Mouse (Mus musculus) C2C12 (cell line): ENCODE data around the gene Dusp19. TPM values are rescaled to one million over a fixed set of nuclear protein-coding genes. Genes with fewer than 3 reads are reported as not detected.

Source experiments
- H3K27me3 ChIP-seq: one replicate; pipeline ENCODE4 v1.6.1; 2011; ENCODE audit not compliant: control insufficient read depth, insufficient read depth, insufficient read length
- H3K36me3 ChIP-seq: one replicate; pipeline ENCODE4 v1.6.1; 2011; ENCODE audit not compliant: control insufficient read depth, insufficient read depth
- H3K4me3 ChIP-seq: one replicate; pipeline ENCODE4 v1.5.1; 2011; ENCODE audit warnings: mild to moderate bottlenecking, control low read depth; ENCODE audit not compliant: poor library complexity, insufficient read depth, severe bottlenecking
- H3K79me2 ChIP-seq: one replicate; pipeline ENCODE4 v1.6.1; 2011; ENCODE audit not compliant: control insufficient read depth, insufficient read depth
- H3K79me3 ChIP-seq: one replicate; pipeline ENCODE4 v1.6.1; 2011; ENCODE audit warnings: low read depth, control low read depth
- H3ac ChIP-seq: one replicate; pipeline ENCODE3; 2011; ENCODE audit warnings: low read depth; ENCODE audit not compliant: control insufficient read depth, insufficient read length
- CEBPB ChIP-seq: IDR thresholded peaks from one replicate; pipeline ENCODE4 v1.6.1; 2011; ENCODE audit warnings: low read depth, mild to moderate bottlenecking, control low read depth, moderate library complexity
- CTCF ChIP-seq: IDR thresholded peaks from one replicate; pipeline ENCODE4 v1.5.1; 2011; ENCODE audit not compliant: control insufficient read depth, insufficient read depth, insufficient read length
- FOSL1 ChIP-seq: IDR thresholded peaks from one replicate; pipeline ENCODE4 v1.8.0; 2011; ENCODE audit warnings: mild to moderate bottlenecking, low read length; ENCODE audit not compliant: poor library complexity, insufficient read depth, severe bottlenecking
- MAX ChIP-seq: IDR thresholded peaks from one replicate; pipeline ENCODE4 v1.6.1; 2011; ENCODE audit warnings: mild to moderate bottlenecking, control low read depth
- MYOD1 ChIP-seq: IDR thresholded peaks from one replicate; pipeline ENCODE4 v1.6.1; 2011; ENCODE audit warnings: low read depth; ENCODE audit not compliant: control insufficient read depth, insufficient read length
- MYOG ChIP-seq: IDR thresholded peaks from one replicate; pipeline ENCODE4 v1.6.1; 2011; ENCODE audit not compliant: control insufficient read depth, insufficient read length; ENCODE audit errors: extremely low read depth
- USF1 ChIP-seq: IDR thresholded peaks from one replicate; pipeline ENCODE4 v1.6.1; 2011; ENCODE audit warnings: low read depth, mild to moderate bottlenecking, control low read depth, moderate library complexity
- long read RNA-seq, 2 experiments: library from polyadenylated mRNA; unstranded; transcript quantifications; one replicate each; pipeline ENCODE4 v2.0.0; 2019 to 2020
- polyA plus RNA-seq: library from polyadenylated mRNA; unstranded; fragments of >200 nt; fragmentation: generic; extraction: Trizol; gene quantifications from one replicate; pipeline ENCODE4 v1.2.1, GENCODE M21; 2012; ENCODE audit warnings: missing spikeins

Dusp19 gene
- polyA plus RNA-seq, result 4.8 TPM
- long read RNA-seq, experiment 1, transcript Dusp19-201 (4 exons, 1,632 nt), result major isoform, 6 of 11 reads
- long read RNA-seq, experiment 1, partial matches to known transcripts, result 0 of 11 reads
- long read RNA-seq, experiment 1, other reads (novel, unspliced or antisense), result 2 of 11 reads
- long read RNA-seq, experiment 2, partial matches to known transcripts, result 1 of 8 reads
- long read RNA-seq, experiment 2, other reads (novel, unspliced or antisense), result 2 of 8 reads

GRCm38 (mm10) chr2:80616854-80617737 is at the start of gene Dusp19, which contains the start of gene Nup35:
Gene Dusp19, plus strand, starts transcription at chr2:80617045.
Gene Nup35, plus strand, starts transcription at chr2:80617236.
- Histone ChIP-seq H3ac (peak within 1 kb of the TSS; percentile 63), H3K4me3 (peak within 1 kb of the TSS; percentile 43), H3K79me3 (no peaks in the 10 kb centered on the region), H3K36me3 (no peaks in the 10 kb centered on the region), H3K79me2 (no peaks in the 10 kb centered on the region), H3K27me3 (no peaks in the 10 kb centered on the region)
- no peak for TF ChIP-seq MAX
- no peak for TF ChIP-seq CTCF
- no peak for TF ChIP-seq USF1
- TF ChIP-seq CEBPB, result no peak
- no peak for TF ChIP-seq MYOD1
- TF ChIP-seq FOSL1, result no peak
- TF ChIP-seq MYOG, result no peak

- no peak overlapping the region for H3ac ChIP-seq
- TF ChIP-seq CEBPB (no peak), CTCF (no peak), MYOD1 (no peak), MAX (no peak), FOSL1 (no peak), MYOG (no peak), USF1 (no peak)
- H3K79me2 ChIP-seq, result peaks cover 92% of the 10 kb centered on the region
- H3K36me3 ChIP-seq, result peaks cover 6% of the 10 kb centered on the region
- no peaks in the 10 kb centered on the region for H3K27me3 ChIP-seq
- H3K4me3 ChIP-seq, result no peak overlapping the region
- H3K79me3 ChIP-seq, result peaks cover 50% of the 10 kb centered on the region
Measured at GRCm38 (mm10) chr2:80567411-80567810, 49.4 kb upstream of the Dusp19 start.

DNA sequence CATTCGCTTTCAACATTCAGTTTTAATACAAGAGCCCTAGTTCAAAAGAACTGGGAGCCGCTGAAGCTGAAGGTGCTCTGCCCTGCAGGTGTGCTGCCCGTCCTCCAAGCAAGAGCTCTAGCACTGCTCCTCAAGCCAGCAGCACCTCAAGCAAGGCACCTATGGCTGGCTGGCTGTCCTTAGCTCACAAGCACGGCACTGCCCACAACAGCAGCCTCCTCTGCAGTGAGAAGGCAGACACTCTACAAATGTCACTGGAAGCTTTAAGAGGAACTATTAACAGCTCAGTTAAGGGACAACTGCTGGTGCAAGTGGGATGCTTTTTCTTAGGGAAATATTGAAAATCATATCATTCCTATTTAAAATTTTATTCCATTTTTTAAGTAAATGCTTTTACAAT is 46.2 kb upstream of the Dusp19 start:
- Histone ChIP-seq H3K36me3 (peaks cover 6% of the 10 kb centered on the region), H3K4me3 (no peak overlapping the region), H3K79me3 (peaks cover 62% of the 10 kb centered on the region), H3K27me3 (no peaks in the 10 kb centered on the region), H3K79me2 (peaks cover 94% of the 10 kb centered on the region), H3ac (no peak overlapping the region)
- no peak for TF ChIP-seq USF1
- TF ChIP-seq CTCF, result no peak
- TF ChIP-seq MYOG, result no peak
- TF ChIP-seq MAX, result no peak
- TF ChIP-seq FOSL1, result no peak
- TF ChIP-seq MYOD1, result no peak
- TF ChIP-seq CEBPB, result no peak

GRCm38 (mm10) chr2:80577286-80577685 is 39.6 kb upstream of the Dusp19 start:
- H3K4me3 ChIP-seq, result no peak overlapping the region
- peaks cover 4% of the 10 kb centered on the region for H3K36me3 ChIP-seq
- no peak overlapping the region for H3ac ChIP-seq
- no peaks in the 10 kb centered on the region for H3K27me3 ChIP-seq
- peaks cover 85% of the 10 kb centered on the region for H3K79me2 ChIP-seq
- H3K79me3 ChIP-seq, result peaks cover 73% of the 10 kb centered on the region
- TF ChIP-seq FOSL1, result no peak
- TF ChIP-seq MYOD1, result no peak
- TF ChIP-seq CEBPB, result no peak
- no peak for TF ChIP-seq MAX
- TF ChIP-seq USF1, result no peak
- no peak for TF ChIP-seq MYOG
- no peak for TF ChIP-seq CTCF

DNA sequence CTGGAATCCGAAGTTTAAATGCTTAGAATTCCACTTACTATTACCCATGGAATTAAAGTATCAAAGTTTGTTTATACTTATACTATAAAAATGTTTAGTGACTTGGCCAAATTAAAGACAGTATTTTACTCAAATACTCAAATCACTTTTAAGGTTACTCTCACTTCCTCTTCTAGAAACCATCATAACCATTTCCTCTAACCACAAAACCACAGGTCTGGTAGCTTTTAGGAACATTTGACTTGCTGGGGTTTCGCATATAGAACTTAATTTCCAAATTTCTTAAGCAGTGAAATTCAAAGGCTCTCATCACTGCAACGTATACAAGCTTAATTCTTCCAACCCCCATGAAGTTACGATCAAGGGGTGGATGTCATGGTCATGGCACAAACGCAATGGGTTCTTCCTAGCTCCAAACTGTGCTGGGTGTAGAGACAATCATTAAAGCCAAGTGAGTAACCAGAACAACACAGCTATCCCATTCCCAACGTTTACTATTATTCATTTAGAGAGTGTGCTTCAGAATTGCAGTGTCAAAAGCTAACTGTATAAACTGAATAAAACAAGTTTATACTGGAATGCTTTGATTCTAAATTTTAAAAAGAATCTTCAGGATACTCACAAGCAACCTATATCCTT is 37.5 kb upstream of the Dusp19 start:
- peak overlapping the region; percentile 79 for H3K4me3 ChIP-seq
- H3ac ChIP-seq, result no peak overlapping the region
- H3K79me2 ChIP-seq, result peaks cover 64% of the 10 kb centered on the region
- peaks cover 4% of the 10 kb centered on the region for H3K36me3 ChIP-seq
- H3K79me3 ChIP-seq, result peaks cover 55% of the 10 kb centered on the region
- TF ChIP-seq FOSL1 (no peak), CEBPB (no peak), MYOG (no peak), CTCF (no peak), MAX (no peak), USF1 (no peak), MYOD1 (no peak)
- H3K27me3 ChIP-seq, result no peaks in the 10 kb centered on the region
